Mouse (Mus musculus) heart, postnatal 0 days (tissue): Measurements from ENCODE around the gene Wnt1.

Experiments used
- CTCF ChIP-seq: IDR thresholded peaks from 2 replicates; pipeline ENCODE4 v1.5.1; 2016; ENCODE audit warnings: antibody characterized with exemption, control low read depth, low read depth
- EP300 ChIP-seq: IDR thresholded peaks from 2 replicates; pipeline ENCODE4 v1.6.1; 2016; ENCODE audit warnings: antibody characterized with exemption, low read depth

- TF ChIP-seq EP300 (no peak), CTCF (no peak)
Measured at GRCm38 (mm10) chr15:98837743-98838103, 48.1 kb downstream of the Wnt1 start.
